Mouse (Mus musculus): ENCODE measurements around the gene Rhd. TPM values are rescaled to one million over a fixed set of nuclear protein-coding genes. Genes with fewer than 3 reads are reported as not detected.

Rhd gene
- polyA plus RNA-seq, 1 experiment from 2014 or later: 0.75 TPM

GRCm38 (mm10) chr4:134853259-134853636 is 11.1 kb upstream of the Rhd start, which contains the start of gene Maco1:
TSS of gene Maco1 (minus strand) at chr4:134853345.
- H3K36me3 ChIP-seq (replicated peaks; ENCODE audit: control insufficient read depth, insufficient read depth): no peaks in the 10 kb centered on the region
- under 1% methylated on average over 35 of the region's 38 CpGs for WGBS
- H3K4me3 ChIP-seq (replicated peaks; ENCODE audit: low read length): peak within 1 kb of the TSS; percentile 83
- peak; percentile 99 for DNase-seq (ENCODE audit: low spot score)
- H3K4me1 ChIP-seq (replicated peaks; ENCODE audit: control insufficient read depth, insufficient read depth, low read length): peaks cover 25% of the 10 kb centered on the region
- peak within 1 kb of the TSS; percentile 76 for H3K4me2 ChIP-seq (replicated peaks)
- peak within 1 kb of the TSS; percentile 100 for H3K27ac ChIP-seq
- peak within 1 kb of the TSS; percentile 94 for H3K9ac ChIP-seq
- 0 out of 2 replicates have a peak, but pooled peaks cover 3% of the 10 kb centered on the region for H3K27me3 ChIP-seq (ENCODE audit: control insufficient read depth, insufficient read depth, low read length)
- peak; percentile 96 for ATAC-seq (ENCODE audit: low FRiP score)
- no peaks in the 10 kb centered on the region for H3K9me3 ChIP-seq (ENCODE audit: control insufficient read depth, low read length)

GRCm38 (mm10) chr4:134853637-134854485 is 10.5 kb upstream of the Rhd start:
- DNase-seq (ENCODE audit: low spot score): peak; percentile 94
- H3K4me3 ChIP-seq (replicated peaks; ENCODE audit: low read length): peak overlapping the region; percentile 83
- peak overlapping the region; percentile 76 for H3K4me2 ChIP-seq (replicated peaks)
- peak; percentile 94 for ATAC-seq (ENCODE audit: low FRiP score)
- WGBS: 2% methylated on average over 90 of the region's 91 CpGs
- H3K27me3 ChIP-seq (ENCODE audit: control insufficient read depth, insufficient read depth, low read length): 0 out of 2 replicates have a peak, but pooled peaks cover 3% of the 10 kb centered on the region
- H3K27ac ChIP-seq: peak overlapping the region; percentile 100
- H3K9ac ChIP-seq: peak overlapping the region; percentile 94
- no peaks in the 10 kb centered on the region for H3K9me3 ChIP-seq (ENCODE audit: control insufficient read depth, low read length)
- H3K36me3 ChIP-seq (replicated peaks; ENCODE audit: control insufficient read depth, insufficient read depth): no peaks in the 10 kb centered on the region
- H3K4me1 ChIP-seq (replicated peaks; ENCODE audit: control insufficient read depth, insufficient read depth, low read length): peaks cover 21% of the 10 kb centered on the region

GRCm38 (mm10) chr4:134855371-134855770 is 9.0 kb upstream of the Rhd start:
- Histone ChIP-seq H3K4me3 (replicated peaks; ENCODE audit: low read length) (no peak overlapping the region), H3K9me3 (ENCODE audit: control insufficient read depth, low read length) (no peaks in the 10 kb centered on the region), H3K9ac (no peak overlapping the region), H3K4me1 (replicated peaks; ENCODE audit: control insufficient read depth, insufficient read depth, low read length) (peaks cover 15% of the 10 kb centered on the region), H3K36me3 (replicated peaks; ENCODE audit: control insufficient read depth, insufficient read depth) (no peaks in the 10 kb centered on the region), H3K4me2 (replicated peaks) (no peak overlapping the region), H3K27me3 (ENCODE audit: control insufficient read depth, insufficient read depth, low read length) (0 out of 2 replicates have a peak, but pooled peaks cover 3% of the 10 kb centered on the region), H3K27ac (no peak overlapping the region)
- WGBS: 60% methylated on average over 3 of the region's 3 CpGs
- ATAC-seq (ENCODE audit: low FRiP score) (no peak), DNase-seq (ENCODE audit: low spot score) (no peak)

GRCm38 (mm10) chr4:134856056-134856455 is 8.3 kb upstream of the Rhd start:
- Histone ChIP-seq H3K27ac (no peak overlapping the region), H3K9ac (no peak overlapping the region), H3K4me3 (replicated peaks; ENCODE audit: low read length) (no peak overlapping the region), H3K9me3 (ENCODE audit: control insufficient read depth, low read length) (no peaks in the 10 kb centered on the region), H3K27me3 (ENCODE audit: control insufficient read depth, insufficient read depth, low read length) (0 out of 2 replicates have a peak, but pooled peaks cover 3% of the 10 kb centered on the region), H3K4me1 (replicated peaks; ENCODE audit: control insufficient read depth, insufficient read depth, low read length) (peaks cover 8% of the 10 kb centered on the region), H3K4me2 (replicated peaks) (no peak overlapping the region), H3K36me3 (replicated peaks; ENCODE audit: control insufficient read depth, insufficient read depth) (no peaks in the 10 kb centered on the region)
- WGBS: 69% methylated on average over 5 of the region's 5 CpGs
- ATAC-seq (ENCODE audit: low FRiP score) (no peak), DNase-seq (ENCODE audit: low spot score) (no peak)

GRCm38 (mm10) chr4:134856501-134856900 is 7.8 kb upstream of the Rhd start:
- ATAC-seq (ENCODE audit: low FRiP score): no peak
- Histone ChIP-seq H3K9me3 (ENCODE audit: control insufficient read depth, low read length) (no peaks in the 10 kb centered on the region), H3K4me1 (replicated peaks; ENCODE audit: control insufficient read depth, insufficient read depth, low read length) (peaks cover 4% of the 10 kb centered on the region), H3K36me3 (replicated peaks; ENCODE audit: control insufficient read depth, insufficient read depth) (no peaks in the 10 kb centered on the region), H3K4me3 (replicated peaks; ENCODE audit: low read length) (no peak overlapping the region), H3K9ac (no peak overlapping the region), H3K27ac (no peak overlapping the region), H3K4me2 (replicated peaks) (no peak overlapping the region), H3K27me3 (ENCODE audit: control insufficient read depth, insufficient read depth, low read length) (0 out of 2 replicates have a peak, but pooled peaks cover 3% of the 10 kb centered on the region)
- no peak for DNase-seq (ENCODE audit: low spot score)
- WGBS: 34% methylated on average over 5 of the region's 5 CpGs

GRCm38 (mm10) chr4:134858494-134858893 is 5.8 kb upstream of the Rhd start:
- Histone ChIP-seq H3K4me2 (replicated peaks) (no peak overlapping the region), H3K4me3 (replicated peaks; ENCODE audit: low read length) (no peak overlapping the region), H3K9ac (no peak overlapping the region), H3K4me1 (replicated peaks; ENCODE audit: control insufficient read depth, insufficient read depth, low read length) (no peaks in the 10 kb centered on the region), H3K9me3 (ENCODE audit: control insufficient read depth, low read length) (no peaks in the 10 kb centered on the region), H3K27ac (no peak overlapping the region), H3K27me3 (ENCODE audit: control insufficient read depth, insufficient read depth, low read length) (0 out of 2 replicates have a peak, but pooled peaks cover 3% of the 10 kb centered on the region), H3K36me3 (replicated peaks; ENCODE audit: control insufficient read depth, insufficient read depth) (no peaks in the 10 kb centered on the region)
- DNase-seq (ENCODE audit: low spot score): no peak
- WGBS: 90% methylated on average over 4 of the region's 4 CpGs
- ATAC-seq (ENCODE audit: low FRiP score): no peak

GRCm38 (mm10) chr4:134861884-134862283 is 2.5 kb upstream of the Rhd start:
- WGBS: 85% methylated on average over 6 of the region's 6 CpGs
- no peaks in the 10 kb centered on the region for H3K4me1 ChIP-seq (replicated peaks; ENCODE audit: control insufficient read depth, insufficient read depth, low read length)
- H3K27ac ChIP-seq: no peak overlapping the region
- H3K4me3 ChIP-seq (replicated peaks; ENCODE audit: low read length): no peak overlapping the region
- no peaks in the 10 kb centered on the region for H3K36me3 ChIP-seq (replicated peaks; ENCODE audit: control insufficient read depth, insufficient read depth)
- no peaks in the 10 kb centered on the region for H3K27me3 ChIP-seq (ENCODE audit: control insufficient read depth, insufficient read depth, low read length)
- no peaks in the 10 kb centered on the region for H3K9me3 ChIP-seq (ENCODE audit: control insufficient read depth, low read length)
- DNase-seq (ENCODE audit: low spot score) (no peak), ATAC-seq (ENCODE audit: low FRiP score) (no peak)
- no peak overlapping the region for H3K9ac ChIP-seq
- no peak overlapping the region for H3K4me2 ChIP-seq (replicated peaks)

- no peak for DNase-seq (ENCODE audit: low spot score)
- H3K27me3 ChIP-seq (ENCODE audit: control insufficient read depth, insufficient read depth, low read length): no peaks in the 10 kb centered on the region
- H3K9me3 ChIP-seq (ENCODE audit: control insufficient read depth, low read length): no peaks in the 10 kb centered on the region
- WGBS: 84% methylated on average over 7 of the region's 7 CpGs
- H3K4me2 ChIP-seq (replicated peaks): no peak overlapping the region
- no peak overlapping the region for H3K4me3 ChIP-seq (replicated peaks; ENCODE audit: low read length)
- H3K27ac ChIP-seq: no peak overlapping the region
- no peak for ATAC-seq (ENCODE audit: low FRiP score)
- no peak overlapping the region for H3K9ac ChIP-seq
- no peaks in the 10 kb centered on the region for H3K36me3 ChIP-seq (replicated peaks; ENCODE audit: control insufficient read depth, insufficient read depth)
- H3K4me1 ChIP-seq (replicated peaks; ENCODE audit: control insufficient read depth, insufficient read depth, low read length): no peaks in the 10 kb centered on the region
Observed at GRCm38 (mm10) chr4:134862996-134863395, 1.3 kb upstream of the Rhd start.

GRCm38 (mm10) chr4:134865340-134865739 is 1.0 kb downstream of the Rhd start:
- no peak overlapping the region for H3K27ac ChIP-seq
- WGBS: 75% methylated on average over 6 of the region's 6 CpGs
- no peaks in the 10 kb centered on the region for H3K4me1 ChIP-seq (replicated peaks; ENCODE audit: control insufficient read depth, insufficient read depth, low read length)
- no peak for DNase-seq (ENCODE audit: low spot score)
- H3K36me3 ChIP-seq (replicated peaks; ENCODE audit: control insufficient read depth, insufficient read depth): no peaks in the 10 kb centered on the region
- H3K9me3 ChIP-seq (ENCODE audit: control insufficient read depth, low read length): no peaks in the 10 kb centered on the region
- H3K9ac ChIP-seq: no peak overlapping the region
- H3K4me3 ChIP-seq (replicated peaks; ENCODE audit: low read length): no peak overlapping the region
- no peak overlapping the region for H3K4me2 ChIP-seq (replicated peaks)
- peaks cover 23% of the 10 kb centered on the region for H3K27me3 ChIP-seq (ENCODE audit: control insufficient read depth, insufficient read depth, low read length)
- ATAC-seq (ENCODE audit: low FRiP score): no peak
